Mouse (Mus musculus) erythroid progenitor cell, adult 5-6 weeks (primary cell): ENCODE results near the gene Aldh8a1. TPM values are rescaled to one million over a fixed set of nuclear protein-coding genes. Genes with fewer than 3 reads are reported as not detected.
A peak's percentile ranks its signal among the peaks of the same experiment; 100 is the strongest.

Experiments used
- ATAC-seq: replicated peaks from 2 replicates; pipeline ENCODE4 v1.8.0; 2016; ENCODE audit warnings: moderate number of reproducible peaks, mild to moderate bottlenecking, moderate TSS enrichment, inconsistent platforms; ENCODE audit not compliant: poor library complexity, low FRiP score, severe bottlenecking
- total RNA-seq, 2 experiments: library from RNA; stranded (forward) in 1 of 2; stranded (reverse) in 1 of 2; fragments of 150-400 nt in 1 of 2; fragments of 186-747, 209-891 nt in 1 of 2; gene quantifications; 2 replicates each; pipeline versions ENCODE4 v1.2.3 to v1.2.4; 2015 to 2017; ENCODE audit warnings: low replicate concordance in 2 of 2

Aldh8a1 gene
- total RNA-seq (2015; ENCODE audit: low replicate concordance) (not detected in 2 replicates), total RNA-seq (2017; ENCODE audit: low replicate concordance) (not detected in 2 replicates)

DNA sequence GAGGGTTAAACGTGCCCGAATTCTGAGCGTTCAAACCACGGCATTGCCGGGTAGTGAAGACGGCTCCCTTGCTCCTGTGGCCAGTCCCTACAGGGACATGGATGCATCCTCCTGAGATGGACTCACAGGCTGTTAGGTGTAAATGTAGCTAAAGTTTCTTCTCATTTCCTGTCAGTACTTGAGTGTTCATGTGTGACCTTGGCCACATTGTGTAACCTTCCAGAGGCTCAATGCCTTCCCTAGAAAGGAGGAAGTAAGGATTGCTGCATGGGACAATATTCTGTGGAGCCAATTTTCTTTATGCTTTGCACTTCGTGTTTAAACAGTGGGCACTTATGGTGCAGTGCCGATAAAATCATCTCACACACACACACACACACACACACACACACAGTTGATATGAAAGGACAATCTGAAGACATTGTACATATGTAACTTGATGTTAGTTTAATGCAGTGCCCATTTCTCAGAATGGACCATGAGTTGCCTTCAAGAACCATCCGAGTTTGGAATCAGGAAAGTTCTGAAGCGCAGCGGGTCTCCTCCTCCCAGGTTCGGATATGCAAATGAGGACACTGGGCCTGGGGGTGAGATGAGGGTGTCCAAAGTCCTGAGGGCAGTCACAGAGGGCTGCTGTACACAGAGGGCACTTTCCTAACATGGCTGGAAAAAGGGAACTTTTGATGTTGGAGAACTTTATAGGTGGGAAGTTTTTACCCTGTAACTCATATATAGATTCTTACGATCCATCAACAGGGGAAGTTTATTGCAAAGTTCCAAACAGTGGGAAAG, at the start of gene Aldh8a1:
Gene Aldh8a1 (plus strand): TSS at position 610 of the 792 bp plus-strand sequence.
- ATAC-seq: no peak

DNA sequence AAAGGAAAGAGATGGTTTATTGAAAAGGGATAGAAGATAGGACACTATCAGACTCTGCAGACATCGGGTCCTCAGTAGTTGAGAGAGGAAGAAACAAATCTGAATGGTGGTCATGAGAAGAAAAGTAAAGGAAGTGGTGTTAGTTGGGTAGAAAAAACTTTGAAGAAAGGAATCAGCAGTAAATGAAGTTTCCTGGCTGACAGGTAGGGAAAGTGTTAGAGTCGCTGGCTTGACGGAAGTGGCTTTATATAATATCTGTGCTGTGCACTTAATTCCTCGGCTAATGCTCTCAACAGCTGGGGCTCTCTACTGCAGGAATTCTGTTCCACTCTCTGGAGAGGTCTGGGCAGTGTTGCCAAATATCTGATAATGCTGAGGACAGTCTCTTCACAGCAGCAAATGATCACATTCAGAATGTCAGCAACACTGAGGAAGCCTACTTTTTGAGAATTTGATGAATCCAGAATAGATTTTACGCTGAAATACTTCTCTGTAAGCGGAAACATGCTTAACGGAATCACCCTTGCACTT, 49.4 kb upstream of the Aldh8a1 start:
- ATAC-seq: no peak

DNA sequence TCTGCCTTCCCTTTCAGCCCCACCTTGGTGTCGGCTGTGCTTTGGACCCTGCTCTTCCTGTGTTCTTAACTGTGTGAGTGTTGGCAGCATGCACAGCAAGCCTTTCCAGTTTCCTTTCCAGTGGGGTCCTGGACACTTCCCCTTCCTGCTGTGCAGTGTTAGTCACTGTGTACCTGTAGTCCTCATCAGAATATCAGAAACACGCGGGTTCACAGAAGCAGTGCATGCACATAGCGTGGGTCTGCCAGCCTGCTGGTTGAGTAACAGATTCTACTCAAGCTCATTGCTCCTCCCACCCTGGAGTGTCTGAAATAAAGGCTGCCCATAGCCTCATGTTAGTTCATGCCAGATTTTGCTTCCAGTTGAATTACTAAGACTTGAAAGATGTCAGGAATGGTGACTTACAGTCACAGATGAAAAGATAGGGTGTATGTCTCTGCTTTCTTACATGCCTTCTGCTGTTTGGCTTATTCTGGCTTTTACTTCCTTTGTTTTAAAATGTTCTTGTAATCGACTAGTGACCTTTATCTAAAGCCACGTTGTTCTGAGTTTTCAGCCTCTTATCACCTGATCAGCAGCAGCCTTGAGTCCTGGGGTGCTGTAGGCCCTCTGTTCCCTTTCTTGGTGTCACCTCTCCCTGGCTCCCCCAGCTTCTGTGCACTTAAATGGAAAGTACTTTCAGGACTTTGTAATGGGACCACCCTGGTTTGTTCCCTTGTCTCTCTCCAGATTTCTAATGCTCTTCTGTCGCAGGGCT, 42.6 kb upstream of the Aldh8a1 start:
- ATAC-seq: 0 out of 2 replicates have a peak, but pooled peaks have one; percentile 28

DNA sequence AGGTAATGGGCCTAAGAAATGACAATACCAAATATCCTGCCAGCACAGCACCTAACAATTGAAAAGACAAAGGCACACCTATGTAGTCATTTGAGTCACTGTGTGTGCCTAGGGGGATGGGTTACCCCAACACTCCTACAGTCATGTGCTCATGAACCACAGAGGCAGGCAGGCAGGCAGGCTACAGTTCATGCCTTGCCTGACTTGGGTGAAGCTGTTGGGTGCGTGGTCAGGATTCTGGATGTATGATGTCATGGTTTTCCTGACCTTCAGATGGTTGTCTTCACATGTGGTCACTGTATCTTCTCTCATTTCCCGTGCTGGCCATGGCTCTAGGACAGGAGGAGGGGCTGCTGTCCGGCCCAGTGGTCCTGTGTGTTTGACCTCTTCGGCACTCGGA, 41.6 kb upstream of the Aldh8a1 start:
- no peak for ATAC-seq

DNA sequence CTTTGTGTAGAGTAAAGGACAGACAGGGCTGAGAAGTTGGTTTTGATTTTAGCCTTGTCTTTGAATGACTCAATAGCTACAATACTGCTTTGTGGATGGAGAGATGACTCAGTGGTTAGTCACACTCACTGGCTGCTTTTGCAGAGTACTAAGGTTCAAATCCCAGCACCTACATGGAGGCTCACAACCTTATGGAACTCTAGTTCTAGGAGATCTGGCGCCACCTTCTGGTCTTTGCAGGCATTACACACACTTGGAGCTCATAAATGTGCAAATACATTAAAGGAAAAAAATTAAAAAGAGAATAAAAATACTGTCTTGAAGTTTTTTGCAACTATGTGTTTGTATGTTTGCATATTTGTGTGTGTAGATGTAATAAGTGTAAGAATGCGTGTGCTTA, 39.9 kb upstream of the Aldh8a1 start:
- no peak; the same call in 1 of the 2 replicates for ATAC-seq

DNA sequence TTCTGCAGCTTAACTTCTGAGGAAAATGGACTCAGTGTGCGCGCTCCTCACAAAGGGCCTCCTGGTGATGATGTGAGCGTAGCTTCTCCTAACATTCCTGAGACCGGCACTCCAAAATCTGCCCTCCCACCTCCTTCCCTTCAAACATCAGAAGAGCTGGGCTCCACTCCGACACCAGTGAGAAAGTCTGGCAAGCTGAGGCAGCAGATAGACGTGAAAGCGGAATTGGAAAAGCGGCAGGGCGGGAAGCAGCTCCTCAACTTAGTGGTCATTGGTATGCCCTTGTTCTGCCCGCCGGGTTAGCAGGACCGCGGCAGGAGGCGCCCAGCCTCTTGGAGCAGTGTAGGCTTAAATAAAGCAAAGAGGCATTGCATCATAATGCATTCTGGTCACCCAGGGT, 35.4 kb upstream of the Aldh8a1 start:
- ATAC-seq: no peak

DNA sequence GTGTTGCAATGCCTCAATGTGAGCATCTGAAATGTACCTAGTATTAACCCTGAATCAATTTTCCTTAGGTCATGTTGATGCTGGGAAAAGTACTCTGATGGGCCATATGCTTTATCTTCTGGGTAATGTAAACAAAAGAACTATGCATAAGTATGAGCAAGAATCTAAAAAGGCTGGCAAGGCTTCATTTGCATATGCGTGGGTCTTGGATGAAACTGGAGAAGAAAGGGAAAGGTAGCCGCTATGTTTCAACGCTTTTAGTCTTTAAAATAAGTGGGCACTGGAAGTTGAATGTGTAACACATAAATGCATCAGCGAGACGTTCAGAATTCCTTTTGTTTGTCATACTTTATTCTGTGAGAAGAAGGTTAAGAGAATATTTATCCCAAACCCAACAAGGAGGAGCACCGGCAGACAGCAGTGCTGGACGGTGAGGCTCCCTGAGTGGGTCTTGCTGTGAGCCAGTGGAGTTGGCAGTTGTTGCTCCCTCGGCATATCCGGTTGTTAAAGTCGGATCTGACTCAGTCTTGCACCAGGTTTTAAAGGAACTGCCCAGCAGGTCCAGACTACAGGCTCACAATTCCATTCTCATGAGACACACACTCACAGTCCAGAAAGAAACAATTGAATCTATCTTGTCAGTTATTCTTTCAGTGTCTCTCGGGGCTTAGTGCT, 34.6 kb upstream of the Aldh8a1 start:
- ATAC-seq: no peak

DNA sequence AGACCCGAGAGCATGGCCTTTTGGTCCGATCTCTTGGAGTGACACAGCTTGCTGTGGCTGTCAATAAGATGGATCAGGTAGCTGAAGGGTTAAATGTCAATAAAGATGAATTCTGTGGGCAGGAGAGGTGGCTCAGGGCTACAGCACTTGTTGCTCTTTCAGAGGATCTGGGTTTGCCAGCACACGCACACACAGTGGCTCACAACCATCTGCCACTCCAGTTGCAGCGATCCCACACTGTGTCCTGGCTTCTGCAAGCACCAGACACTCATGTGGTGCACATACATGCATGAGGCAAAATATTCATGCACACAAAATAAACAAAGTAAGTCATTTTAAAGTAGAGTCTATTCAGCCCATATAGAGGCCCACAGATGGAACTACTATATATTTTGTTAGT, 29.8 kb upstream of the Aldh8a1 start:
- ATAC-seq: no peak

DNA sequence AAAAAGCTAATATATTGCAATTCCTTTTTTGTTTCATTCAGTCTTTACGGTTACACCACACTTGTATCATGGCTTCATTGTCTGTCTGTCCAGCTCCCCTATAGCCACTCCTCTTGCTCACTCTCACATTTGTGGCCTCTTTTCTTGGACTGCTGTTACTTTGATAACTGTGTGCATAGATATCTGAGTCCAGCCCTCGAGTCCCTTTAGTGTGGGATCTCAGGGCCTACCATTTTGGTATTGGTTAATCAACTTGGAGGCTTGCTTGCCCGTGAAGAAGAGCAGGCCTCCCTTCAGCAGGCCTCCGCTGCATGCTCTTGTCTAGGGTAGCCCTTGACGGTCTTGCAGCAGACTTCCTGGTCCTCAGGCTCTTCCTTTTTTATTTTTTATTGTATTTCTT, 27.6 kb upstream of the Aldh8a1 start:
- no peak for ATAC-seq

DNA sequence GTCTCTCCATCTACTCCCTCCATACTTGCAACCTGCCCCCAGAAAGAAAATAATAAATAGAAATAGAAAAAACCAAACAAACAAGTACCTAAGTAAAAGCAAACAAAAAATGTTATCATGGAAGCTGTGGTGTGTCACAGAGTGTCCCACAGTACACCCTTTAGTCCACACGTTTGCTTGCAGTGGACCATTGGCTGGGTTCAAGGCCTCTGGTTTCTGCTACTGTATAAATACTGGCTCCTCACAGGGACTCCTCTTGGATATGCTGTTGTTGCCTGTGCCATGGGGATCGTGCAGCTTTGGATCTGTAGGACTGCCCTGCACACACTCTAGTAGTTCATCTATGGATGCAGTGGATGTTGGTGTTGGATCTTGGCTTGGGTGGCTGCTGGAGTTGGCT, 27.1 kb upstream of the Aldh8a1 start:
- ATAC-seq: no peak

DNA sequence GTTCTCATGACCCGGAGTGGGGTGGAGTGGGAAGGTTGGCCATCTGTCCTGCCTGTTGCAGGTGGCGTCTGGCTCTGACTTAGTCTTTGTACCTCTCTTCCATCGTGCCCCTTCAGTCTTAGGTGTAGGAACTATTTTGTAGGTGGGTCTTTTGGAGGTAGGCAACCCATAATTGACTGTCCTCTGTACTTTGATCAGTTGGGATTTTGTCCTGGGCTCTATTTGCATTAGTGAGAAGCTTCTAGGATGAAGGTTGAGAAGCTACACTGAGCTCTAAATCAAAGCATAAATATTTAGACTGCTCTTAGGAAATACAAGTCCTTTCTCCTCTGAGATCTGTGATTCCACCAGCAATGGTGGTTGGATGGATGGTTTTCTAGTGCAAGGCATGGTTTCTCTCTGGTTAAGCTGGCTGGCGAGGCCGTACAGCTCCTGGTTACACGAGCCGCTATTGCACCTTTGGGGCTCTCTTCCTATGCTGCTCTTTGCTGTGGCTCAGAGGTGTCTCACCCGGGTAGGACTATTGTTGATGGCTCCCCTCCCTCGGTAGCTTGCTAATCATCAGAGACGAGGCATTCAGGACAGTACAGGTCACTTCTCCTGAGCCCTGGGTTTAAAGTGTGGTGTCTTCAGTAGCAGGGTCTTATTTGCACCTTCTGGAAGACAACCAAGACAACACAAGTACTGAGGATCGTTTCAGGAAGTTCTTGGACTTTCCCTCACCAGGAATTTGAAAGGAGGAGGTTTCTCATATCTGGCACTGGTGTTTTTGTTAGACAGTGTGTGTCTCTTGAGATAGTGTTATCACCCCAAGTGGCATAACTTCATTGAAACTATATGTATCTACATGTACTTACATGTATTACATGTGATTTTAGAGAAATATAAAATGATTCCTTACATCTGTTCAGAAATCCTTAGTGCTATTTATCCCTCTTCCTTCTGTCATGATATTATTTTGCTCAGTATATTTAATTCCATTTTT, 26.3 kb upstream of the Aldh8a1 start:
- ATAC-seq: no peak

DNA sequence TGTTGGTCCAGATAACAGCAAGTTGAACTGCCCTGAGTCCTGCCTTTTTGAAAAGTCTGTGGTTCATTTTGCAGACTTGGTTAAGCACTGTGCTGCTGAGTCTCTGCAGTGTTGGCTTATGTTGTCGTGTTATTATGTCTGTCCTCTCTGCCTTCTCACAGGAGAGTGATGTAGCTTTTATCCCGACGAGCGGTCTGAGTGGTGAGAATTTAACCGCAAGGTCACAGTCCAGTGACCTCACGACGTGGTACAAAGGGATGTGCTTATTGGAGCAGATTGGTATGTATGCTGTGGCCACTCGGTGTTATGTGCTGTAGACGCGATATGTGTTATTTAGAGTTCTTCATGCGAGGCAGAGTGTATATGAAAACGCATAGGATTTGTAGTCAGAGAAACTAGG, 25.3 kb upstream of the Aldh8a1 start:
- ATAC-seq: no peak

DNA sequence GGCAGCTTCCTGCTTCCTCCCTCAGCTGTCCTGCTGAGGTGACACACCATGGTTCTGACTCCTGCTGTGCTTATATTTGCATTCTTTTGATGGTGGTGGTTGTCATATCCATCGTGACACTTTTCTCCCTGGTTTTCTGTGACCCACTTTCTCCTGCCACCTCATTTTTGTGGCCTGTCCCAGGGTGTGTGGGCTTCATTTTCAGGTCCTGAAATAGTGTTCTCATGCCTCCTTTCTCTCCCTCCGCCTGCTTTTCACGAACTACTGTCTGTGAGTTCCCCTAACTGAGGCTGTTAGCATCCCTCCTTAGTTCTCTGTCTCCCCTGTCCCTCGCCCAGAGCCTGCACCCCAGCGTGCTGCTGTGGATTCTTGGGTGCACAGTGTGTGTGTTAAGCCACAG, 23.2 kb upstream of the Aldh8a1 start:
- no peak for ATAC-seq

DNA sequence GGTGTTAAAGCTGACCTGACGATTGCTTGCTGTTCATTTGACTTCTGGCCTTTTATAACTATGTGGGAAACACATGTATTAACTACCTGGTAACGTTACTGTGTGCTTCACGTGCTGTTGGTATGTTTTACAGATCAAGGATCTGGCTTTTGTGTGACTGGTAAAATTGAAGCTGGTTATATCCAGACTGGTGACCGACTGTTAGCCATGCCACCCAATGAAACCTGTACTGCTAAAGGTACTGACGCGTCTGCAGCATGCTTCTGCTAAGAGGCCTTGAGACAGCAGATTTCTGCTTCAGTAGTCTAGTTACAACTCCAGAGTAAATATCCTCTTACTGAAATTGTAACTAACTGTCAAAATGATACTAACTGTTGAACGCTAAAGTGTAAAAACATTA, 22.6 kb upstream of the Aldh8a1 start:
- ATAC-seq: no peak

DNA sequence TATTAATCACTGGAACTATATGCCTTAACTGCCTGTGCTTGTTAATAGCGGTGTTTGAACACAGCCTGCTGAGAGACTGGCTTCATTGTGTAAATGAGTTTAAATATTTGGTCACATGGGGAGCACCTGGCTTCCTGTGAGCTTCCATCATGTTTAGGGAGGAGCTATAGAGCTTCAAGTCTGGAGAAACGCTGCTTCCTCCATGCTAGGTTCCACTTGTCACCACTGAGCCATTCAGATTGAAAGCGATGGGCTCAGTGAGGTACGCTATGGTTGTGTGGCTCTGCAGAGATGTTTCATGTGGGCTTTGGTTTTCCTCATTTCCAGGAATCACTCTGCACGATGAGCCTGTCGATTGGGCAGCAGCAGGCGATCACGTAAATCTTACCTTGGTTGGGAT, 19.1 kb upstream of the Aldh8a1 start:
- no peak for ATAC-seq

DNA sequence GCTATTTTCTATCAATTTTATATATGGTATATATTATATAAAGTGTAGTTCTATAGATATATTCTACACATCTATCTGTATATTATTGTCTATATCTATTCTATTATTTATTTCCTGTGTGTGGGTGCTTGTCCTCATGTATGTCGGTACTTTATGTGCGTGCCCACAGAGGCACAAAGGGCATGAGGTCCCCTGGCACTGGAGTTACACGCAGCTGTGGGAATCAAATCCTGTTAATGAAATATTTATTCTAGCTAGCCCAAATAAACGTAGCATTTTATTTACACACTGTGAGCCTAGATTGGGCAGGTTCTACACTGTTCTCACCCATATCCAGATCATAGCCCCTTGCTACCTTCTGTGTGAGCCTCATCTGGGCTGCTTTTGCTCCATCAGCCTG, 18.0 kb upstream of the Aldh8a1 start:
- ATAC-seq: no peak

DNA sequence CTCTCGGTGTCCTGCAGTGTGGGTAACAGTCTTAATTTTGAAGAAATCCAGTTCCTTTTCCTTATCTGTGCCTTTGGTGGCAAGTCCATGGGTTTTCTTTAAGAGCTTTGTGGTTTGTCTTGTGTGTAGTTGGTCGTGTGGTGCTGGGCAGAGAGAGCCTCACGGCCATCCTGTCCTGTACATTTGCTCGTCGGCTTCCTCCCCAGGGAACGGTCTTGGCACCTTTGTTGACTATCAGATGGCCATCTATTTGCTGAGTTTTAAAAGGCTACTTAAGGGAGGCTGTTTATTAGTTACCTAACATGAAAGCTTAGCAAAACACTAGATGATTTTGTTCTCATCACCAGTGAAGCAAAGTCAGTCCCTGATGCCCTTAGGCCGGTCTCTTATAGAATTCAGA, 15.2 kb upstream of the Aldh8a1 start:
- ATAC-seq: no peak

DNA sequence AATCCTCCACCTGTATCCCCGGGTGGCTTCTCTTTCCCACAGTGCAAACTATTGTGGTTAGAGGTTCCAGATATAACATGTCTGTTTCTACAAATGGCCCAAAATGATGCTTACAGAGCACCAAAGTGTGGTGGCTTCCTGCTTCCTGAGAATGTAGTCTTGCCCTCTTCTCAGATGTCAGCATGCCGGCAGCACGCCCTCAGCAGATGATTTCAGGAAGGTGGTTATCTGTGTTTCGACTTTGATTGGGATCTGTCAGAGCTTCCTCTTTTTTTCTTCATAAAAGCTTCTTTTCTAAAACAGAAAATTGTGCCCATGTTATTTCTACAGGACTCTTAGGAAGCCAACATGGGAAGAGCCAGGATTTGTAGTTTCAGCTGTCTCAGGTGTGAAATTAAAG, 13.8 kb upstream of the Aldh8a1 start:
- no peak for ATAC-seq

DNA sequence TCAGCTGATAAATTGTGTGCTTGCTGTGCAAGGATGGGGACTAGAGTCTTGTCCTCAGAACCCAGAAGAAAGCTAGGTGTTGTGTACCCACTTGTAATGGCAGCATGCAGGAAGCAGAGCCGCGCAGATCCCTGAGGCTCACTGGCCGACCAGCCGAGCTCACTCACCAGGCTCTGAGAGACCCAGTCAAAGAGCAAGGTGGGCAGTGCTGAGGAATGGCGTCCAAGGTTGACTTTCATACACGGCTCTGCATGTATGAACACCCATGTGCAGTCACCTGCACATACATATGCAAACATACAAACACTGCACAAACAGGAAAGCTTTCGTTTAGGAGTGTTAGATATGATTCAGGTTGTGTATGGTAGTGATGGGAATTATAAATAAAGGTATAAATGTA, 12.1 kb upstream of the Aldh8a1 start:
- ATAC-seq: no peak
